Mouse (Mus musculus): ENCODE measurements around the gene Fmn2.

DNA sequence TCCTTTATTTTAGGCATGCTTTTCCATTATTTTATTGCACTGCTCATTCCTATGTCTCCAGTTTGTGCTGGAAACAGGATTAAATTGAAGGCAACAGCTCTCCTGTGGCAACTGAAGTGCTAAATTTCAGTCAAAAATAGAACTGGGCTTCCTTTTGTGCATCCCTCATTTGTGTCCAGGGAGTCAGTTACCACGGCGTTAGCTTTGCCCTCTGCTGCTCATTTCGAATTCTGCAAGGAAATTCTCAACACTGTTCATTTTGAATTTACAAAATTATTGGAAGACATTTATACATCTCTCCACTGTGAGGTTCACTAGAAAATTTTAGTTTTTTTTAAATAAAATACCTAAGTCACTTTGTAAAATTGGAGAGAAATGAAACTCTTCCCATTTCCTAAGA lies 53.8 kb downstream of the Fmn2 start:
- no peak for TF ChIP-seq CTCF (IDR thresholded peaks at IDR 0.05; ENCODE audit: control insufficient read depth, insufficient read depth, insufficient replicate concordance, low read depth, low read length)
- no peak for TF ChIP-seq POLR2A (IDR thresholded peaks at IDR 0.05; ENCODE audit: control insufficient read depth, low read depth, low read length)

All from testis, adult 2 months (tissue).